Mouse (Mus musculus): ENCODE measurements around the gene Lst1.

DNA sequence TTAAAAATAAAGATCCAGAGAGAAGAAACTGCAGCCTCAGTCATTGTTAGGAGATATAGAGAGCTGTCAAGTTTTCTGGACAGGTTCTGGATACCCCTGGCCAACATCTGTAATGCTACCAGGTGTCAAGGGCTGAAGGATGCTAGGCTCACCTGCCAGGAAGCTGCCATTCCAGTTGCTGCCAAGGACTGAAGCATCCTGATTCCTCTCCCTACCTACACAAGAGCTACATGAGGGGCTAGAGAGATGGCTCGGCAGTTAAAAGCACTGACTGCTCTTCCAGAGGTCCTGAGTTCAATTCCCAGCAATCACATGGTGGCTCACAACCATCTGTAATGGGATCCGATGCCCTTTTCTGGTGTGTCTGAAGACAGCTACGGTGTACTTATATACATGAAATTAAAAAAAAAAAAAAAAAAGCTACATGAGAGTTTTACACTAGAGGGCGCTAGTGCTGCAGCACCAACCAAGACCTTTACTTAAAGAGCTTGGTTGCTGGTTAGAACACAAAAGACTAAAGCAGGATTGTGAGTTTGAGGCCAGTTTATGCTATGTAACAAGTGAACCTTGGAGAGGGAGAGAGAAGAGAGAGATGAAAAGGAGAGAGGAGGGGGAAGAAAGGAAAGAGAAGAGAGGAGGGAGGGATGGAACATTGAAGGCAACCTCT is 19.6 kb downstream of the Lst1 start:
- TF ChIP-seq CTCF (IDR thresholded peaks at IDR 0.05; ENCODE audit: low read depth, low read length), result no peak; the same call in 1 of the 2 replicates
- TF ChIP-seq TAL1 (conservative IDR thresholded peaks at IDR 0.05; ENCODE audit: low read depth, low read length), result no peak
- TF ChIP-seq GATA1 (IDR thresholded peaks at IDR 0.05; ENCODE audit: borderline replicate concordance, low read length), result no peak

Measured in G1E (cell line).